Mouse (Mus musculus) mature B cell (primary cell): Measurements from ENCODE around the gene Rpl14.

Source experiments
- in situ Hi-C: fragments of 300-500 bp; cut with MboI; formaldehyde crosslinking; loops from 2 replicates; pipeline ENCODE4 v1.14.3; 2019

The Rpl14 gene

DNA sequence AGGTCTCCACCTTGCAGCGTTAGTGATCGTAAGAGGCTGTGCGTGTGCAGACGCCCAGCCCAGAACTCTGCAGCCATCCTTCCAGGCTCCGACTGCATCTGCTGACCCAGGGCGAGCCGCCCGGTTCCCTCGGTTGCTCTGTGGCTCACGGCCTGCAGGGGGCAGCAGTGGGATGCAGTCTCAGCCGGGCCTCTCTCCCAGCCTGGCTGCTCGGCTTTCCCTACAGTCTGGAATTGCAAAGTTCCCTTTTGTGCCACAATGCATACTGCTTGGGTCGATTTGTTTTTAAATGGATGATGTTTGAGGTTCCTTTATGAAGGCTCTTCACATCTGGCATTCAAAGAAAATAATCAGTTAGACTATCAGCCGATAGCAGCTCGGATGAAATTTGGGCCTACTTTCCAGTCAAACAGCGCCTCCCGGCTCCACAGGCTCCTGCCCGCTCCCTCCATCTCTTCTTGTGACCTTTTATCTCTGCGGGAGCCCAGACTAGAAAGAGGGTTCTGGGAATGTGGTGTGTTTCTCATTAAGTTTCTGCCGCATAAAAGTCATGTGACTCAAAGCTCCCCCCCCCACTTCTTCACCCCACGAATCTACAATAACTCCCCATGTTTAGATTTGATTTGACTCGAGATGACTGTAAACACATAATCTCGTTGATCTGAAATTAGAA is 31.7 kb downstream of the Rpl14 start:
- in situ Hi-C loops: no loop called here

DNA sequence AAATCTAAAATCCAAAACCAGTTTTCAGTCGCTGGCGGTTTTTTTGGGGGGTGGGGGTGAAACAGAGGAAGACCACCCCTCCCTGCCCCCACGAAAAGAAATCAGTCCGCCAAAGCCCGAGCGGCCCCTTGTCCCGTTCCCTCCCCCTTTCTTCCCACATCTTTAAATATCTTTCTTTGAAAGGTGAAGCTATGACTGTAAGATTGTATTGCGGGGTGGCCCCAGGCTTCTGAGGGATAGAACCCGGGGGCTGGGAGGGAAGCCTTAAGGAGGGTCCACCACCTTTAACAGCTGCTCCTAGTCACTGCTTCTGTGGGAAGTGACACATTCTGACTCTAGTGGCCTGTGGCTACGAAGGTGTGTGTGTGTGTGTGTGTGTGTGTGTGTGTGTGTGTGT is 32.3 kb downstream of the Rpl14 start:
- in situ Hi-C loops: no loop called here

DNA sequence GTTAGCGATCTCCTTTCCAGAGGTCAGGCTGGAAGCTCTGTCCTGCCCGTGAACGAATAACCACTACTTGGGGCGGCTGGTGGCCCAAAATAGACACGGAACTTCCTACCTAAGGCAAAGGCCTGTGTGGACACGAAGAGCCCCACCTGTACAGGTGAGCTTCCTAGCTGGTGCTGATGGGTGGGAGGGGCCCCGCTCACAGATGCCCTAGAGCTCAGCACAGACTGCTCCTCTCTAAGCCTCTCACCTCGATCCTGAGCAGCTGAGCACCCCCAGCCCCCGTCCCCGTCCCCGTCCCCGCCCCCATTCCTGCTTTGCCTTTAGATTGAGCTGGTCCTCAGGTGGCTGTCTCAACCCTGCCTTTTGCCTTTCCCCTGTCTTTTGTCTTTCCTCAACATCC is 32.7 kb downstream of the Rpl14 start:
- in situ Hi-C loops: no loop called here

DNA sequence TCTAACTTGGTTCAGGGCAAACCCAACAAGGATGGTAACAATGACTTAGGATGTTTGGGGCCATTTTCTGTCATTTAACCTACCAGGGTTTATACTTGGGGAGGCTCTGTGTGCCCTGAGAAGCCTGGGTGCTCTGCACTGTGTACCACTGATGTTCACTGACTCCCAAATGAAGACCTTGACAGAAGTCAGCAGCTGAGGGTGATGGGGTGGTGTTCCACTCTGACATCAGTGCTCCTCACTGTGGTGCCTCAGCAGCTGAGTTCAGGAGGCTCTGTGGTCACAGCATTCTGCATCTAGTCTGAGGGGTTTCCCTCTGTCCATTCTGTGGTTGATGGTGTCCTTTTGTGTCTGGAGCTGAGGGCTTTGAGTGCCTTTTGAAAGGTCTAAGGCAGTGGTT is 39.8 kb downstream of the Rpl14 start:
- in situ Hi-C loops: no loop called here

DNA sequence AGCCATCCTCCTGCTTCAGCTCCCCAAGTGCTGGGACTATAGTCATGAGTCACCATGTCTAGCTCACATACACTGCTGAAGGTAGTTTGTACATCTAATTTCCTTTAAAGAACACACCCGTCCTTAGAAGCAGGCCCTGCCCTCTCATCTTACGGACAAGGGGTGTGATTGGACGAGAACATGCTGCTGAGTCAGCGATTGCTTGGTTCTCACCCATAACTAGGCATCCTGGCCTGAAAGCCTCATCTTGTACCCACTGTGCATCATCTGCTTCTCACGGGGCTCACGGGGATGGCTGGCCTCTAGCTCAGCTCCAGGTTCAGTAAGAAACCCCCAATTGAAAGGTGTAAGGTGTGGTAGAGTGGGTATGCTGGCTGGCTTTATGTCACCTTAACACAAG is 42.8 kb downstream of the Rpl14 start:
- in situ Hi-C loops: no loop called here

DNA sequence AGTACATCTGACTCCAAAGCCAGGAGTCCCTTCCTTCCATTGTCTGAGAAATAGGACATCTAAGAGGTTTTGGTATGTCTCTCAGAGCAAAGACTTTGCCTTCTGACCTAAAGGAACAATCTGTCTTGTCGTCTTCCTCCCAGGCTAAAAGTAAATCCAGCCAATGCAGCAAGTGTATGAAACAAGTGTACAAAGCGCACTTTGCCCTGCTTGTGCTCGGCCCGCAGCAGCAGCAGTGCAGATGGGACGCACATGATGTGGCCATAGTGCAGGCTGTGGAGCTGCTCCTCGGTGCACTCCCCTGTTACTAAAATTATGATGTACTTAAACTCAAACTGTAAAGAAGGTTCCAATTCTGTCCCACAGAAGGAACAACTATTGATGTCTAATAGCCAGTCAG is 46.9 kb downstream of the Rpl14 start:
- in situ Hi-C loops: no loop called here

DNA sequence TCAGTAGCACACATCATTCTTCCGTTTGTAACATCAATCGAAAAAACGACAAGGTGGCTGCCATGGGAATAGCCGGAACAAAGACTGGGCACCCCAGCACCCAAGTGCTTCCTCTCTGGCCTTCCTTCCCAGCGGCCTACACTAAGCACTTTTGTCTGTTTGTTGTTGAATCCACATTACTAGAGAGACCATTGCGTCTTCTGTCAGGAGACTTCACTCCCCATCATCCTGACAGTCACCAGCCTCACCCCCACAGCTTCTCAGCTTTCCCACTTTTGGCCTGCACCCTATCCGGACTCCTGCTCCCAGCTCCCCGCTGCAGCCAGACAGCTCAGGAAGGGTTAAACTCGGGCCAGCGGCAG is 48.1 kb downstream of the Rpl14 start:
- in situ Hi-C loops: no loop called here

DNA sequence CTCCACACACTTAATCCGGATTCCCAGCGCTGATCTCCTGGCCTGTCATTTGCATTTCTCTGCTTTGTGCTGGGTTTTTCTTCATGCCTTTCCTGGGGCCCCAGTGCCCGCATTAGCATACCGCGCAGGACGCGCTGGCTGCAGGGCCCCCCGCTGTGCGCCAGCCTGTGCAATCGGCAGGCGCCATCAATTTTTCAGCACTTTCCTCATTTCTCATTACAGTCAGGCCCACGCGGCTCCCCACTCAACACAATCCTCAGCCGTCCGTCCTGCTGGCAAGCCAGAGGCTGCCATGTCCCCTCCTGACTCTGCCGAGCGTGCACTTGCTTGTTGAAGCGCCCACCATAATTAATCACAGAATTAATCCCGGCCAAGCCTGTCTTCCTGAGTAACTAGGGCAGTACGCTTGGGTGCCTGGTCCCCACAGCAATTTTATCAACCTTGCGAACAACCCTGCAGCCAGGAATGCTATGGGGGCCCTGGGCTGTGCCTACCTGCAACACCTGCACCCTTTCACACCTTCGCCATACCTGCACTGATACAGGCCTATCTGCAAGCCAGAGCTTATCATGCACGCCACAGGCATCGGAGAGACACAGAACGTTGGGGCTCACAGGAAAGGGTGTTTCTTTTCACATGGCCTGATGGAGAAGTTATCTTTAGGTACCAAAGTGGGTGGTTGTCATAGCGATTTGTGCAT is 48.6 kb downstream of the Rpl14 start:
- in situ Hi-C loops: no loop called here

DNA sequence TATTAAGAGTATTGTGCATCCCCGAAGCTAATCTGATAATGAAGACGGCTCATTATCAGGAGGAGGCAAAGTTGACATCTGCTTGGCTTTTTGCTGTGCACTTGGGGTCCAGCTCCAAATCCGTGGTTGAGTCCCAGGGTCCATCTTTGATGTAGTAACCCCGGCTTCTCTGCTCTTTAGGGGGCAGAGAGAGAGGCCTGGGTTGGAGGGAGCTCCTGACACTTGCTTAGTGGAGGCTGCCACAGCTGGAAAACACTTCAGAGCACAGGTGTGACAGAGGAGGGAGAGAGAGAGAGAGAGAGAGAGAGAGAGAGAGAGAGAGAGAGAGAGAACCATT is 49.1 kb downstream of the Rpl14 start:
- in situ Hi-C loops: no loop called here
